Mouse (Mus musculus) inflammation-experienced regulatory T-cells, adult 6 months (primary cell): ENCODE data around the gene Acer2. TPM values are rescaled to one million over a fixed set of nuclear protein-coding genes. Genes with fewer than 3 reads are reported as not detected.

Source experiments
- ATAC-seq: one replicate; pipeline ENCODE4 v1.8.0; 2017
- polyA plus RNA-seq, 3 experiments: library from polyadenylated mRNA; unstranded; fragments of 100-300 nt; shearing (Covaris generic); gene quantifications; one replicate each; pipeline ENCODE4 v1.2.1; 2017

The Acer2 gene
- polyA plus RNA-seq, 3 experiments from 2014 or later, result 1.6 to 8.1 (median 6.5) TPM

- no peak for ATAC-seq
These were observed 83.6 kb downstream of the Acer2 start for GRCm38 (mm10) chr4:86957576-86958411.

GRCm38 (mm10) chr4:86977272-86977671 lies 103.1 kb downstream of the Acer2 start:
- no peak for ATAC-seq

Other genes with a start within 250 kb of the Acer2 start
- gene Plin2, start 204.3 kb upstream of the Acer2 start, polyA plus RNA-seq, result 10 to 100 TPM; 21.1 to 33.4 (median 21.3) TPM
- gene Dennd4c, start 125.8 kb upstream of the Acer2 start, polyA plus RNA-seq, result 1 to 10 TPM; 6.6 to 9.9 (median 8.8) TPM
- gene Rps6, start 17.0 kb upstream of the Acer2 start, polyA plus RNA-seq, result 1,000 to 10,000 TPM; 1,929 to 2,891 (median 2,713) TPM